Mouse (Mus musculus): Measurements from ENCODE around the gene Gm21863. TPM values are rescaled to one million over a fixed set of nuclear protein-coding genes. Genes with fewer than 3 reads are reported as not detected.
"Not testable (repeated sequence)": the region's sequence is repeated elsewhere in the genome, so short reads cannot be mapped to it uniquely, and the experiment has no call there.

The Gm21863 gene
- not detected in 2 replicates for polyA plus RNA-seq (2015; fragmentation: Nextera tagmentation; extraction: Ambion mirVana)

GRCm38 (mm10) chr12:19953869-19954555 is at the start of gene Gm21863:
Gm21863 (plus strand) TSS chr12:19954505.
- not testable (repeated sequence) for H3K9me3 ChIP-seq, H3K4me3 ChIP-seq, H3K4me1 ChIP-seq, H3K27ac ChIP-seq, H3K36me3 ChIP-seq, H3K27me3 ChIP-seq, H3K4me2 ChIP-seq, H3K9ac ChIP-seq
- peak; percentile 75 for ATAC-seq (ENCODE audit: borderline replicate concordance, extremely low read depth, low FRiP score, low TSS enrichment)
- 15% methylated on average over 35 of the region's 75 CpGs for WGBS

- not testable (repeated sequence) for H3K27me3 ChIP-seq; H3K9me3 ChIP-seq; H3K4me1 ChIP-seq; H3K36me3 ChIP-seq; H3K4me3 ChIP-seq; H3K27ac ChIP-seq; H3K9ac ChIP-seq; ATAC-seq (ENCODE audit: borderline replicate concordance, extremely low read depth, low FRiP score, low TSS enrichment); H3K4me2 ChIP-seq
- 29% methylated on average over 4 of the region's 4 CpGs for WGBS
Observed at GRCm38 (mm10) chr12:19928049-19928448, 26.3 kb upstream of the Gm21863 start.

Data from lung, embryonic 15.5 days (tissue).